Mouse (Mus musculus): Measurements from ENCODE around the gene Lrrc4c. TPM values are rescaled to one million over a fixed set of nuclear protein-coding genes. Genes with fewer than 3 reads are reported as not detected.

The Lrrc4c gene
- polyA plus RNA-seq, 1 experiment: 19.9 TPM

DNA sequence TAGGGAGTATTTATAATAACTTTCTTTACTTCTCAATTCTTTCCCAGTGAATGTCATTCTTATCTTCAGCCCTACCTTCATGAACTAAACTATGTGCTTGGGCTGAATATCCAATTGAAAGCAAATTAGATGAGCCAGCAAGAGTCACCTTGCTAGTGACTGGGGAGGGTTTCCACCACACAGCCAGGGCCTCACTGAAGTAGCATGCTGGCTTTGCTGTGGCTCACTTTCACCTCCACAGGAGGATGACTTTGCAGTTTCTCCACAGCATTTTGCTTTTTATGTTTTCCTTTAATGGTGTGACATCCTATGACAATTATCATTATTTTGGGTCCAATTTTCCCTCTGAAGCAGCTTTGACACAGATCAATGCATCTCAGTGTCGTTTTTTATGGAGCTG is 1000.0 kb downstream of the Lrrc4c start:
- Histone ChIP-seq H3K27me3 (ENCODE audit: control insufficient read depth, insufficient read depth, low read length) (no peaks in the 10 kb centered on the region), H3K27ac (ENCODE audit: insufficient read depth, low read length) (no peak overlapping the region), H3K4me1 (ENCODE audit: control insufficient read depth, insufficient read depth, low read length) (no peaks in the 10 kb centered on the region; the same call in 1 of the 2 replicates), H3K4me3 (replicated peaks; ENCODE audit: insufficient read depth, low read depth, low read length) (no peak overlapping the region)
- WGBS: 61% methylated on average over 1 of the region's 1 CpGs
- no peak for DNase-seq
- TF ChIP-seq POLR2A (IDR thresholded peaks at IDR 0.05; ENCODE audit: borderline replicate concordance, insufficient read depth, low read length) (no peak), CTCF (IDR thresholded peaks at IDR 0.05; ENCODE audit: borderline replicate concordance, insufficient read depth, low read depth, low read length) (no peak)

DNA sequence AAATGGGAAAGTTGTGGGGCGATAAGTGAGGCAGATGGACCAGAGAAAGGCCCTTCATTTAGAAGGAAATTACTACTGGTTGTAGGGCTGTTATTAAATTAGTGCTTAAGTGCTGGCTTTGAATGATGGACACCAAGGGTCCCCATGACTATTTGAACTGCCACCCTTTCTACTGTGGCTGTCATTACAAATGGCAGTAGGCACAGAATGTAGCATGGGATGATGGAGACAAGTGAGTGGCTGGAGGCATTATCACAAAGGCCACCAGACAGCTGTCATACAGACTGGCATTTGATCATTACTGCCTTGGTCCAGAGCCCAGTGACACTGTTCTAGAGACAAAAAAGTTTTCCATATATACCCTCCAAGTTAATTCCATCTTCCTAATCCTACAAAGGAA is 1000.6 kb downstream of the Lrrc4c start:
- no peak overlapping the region for H3K27ac ChIP-seq (ENCODE audit: insufficient read depth, low read length)
- WGBS: 91% methylated on average over 1 of the region's 1 CpGs
- no peaks in the 10 kb centered on the region; the same call in 1 of the 2 replicates for H3K4me1 ChIP-seq (ENCODE audit: control insufficient read depth, insufficient read depth, low read length)
- TF ChIP-seq POLR2A (IDR thresholded peaks at IDR 0.05; ENCODE audit: borderline replicate concordance, insufficient read depth, low read length) (no peak), CTCF (IDR thresholded peaks at IDR 0.05; ENCODE audit: borderline replicate concordance, insufficient read depth, low read depth, low read length) (no peak)
- H3K27me3 ChIP-seq (ENCODE audit: control insufficient read depth, insufficient read depth, low read length): no peaks in the 10 kb centered on the region
- H3K4me3 ChIP-seq (replicated peaks; ENCODE audit: insufficient read depth, low read depth, low read length): no peak overlapping the region
- no peak for DNase-seq

DNA sequence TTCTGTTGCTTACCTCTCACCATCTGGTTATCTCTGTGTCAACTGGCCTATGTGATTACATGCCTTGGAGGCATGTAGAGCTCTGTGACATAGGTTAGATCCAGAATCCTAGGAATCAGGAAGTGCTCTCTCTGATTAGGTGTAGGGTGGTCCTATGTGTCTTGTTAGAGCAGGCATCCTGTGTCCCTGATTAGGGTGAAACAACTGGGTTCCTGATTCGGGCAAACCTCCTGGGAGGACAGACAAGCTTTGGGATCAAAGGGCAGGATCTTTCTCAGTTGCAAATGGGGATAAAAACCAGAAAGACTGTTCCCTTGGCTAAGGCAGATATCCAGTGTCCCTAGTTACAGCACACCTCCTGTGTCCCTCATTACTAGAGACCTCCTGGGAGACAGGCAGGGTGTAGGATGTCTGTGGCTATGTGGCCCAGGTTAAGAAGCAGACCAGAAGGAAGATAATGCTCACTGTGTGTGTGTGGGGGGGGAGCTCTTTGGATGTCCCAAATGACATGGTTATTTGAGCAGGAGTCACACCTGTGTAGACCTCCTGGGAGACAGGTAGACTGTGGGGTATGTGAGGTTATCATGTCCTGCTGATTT is 1014.2 kb downstream of the Lrrc4c start:
- 92% methylated on average over 1 of the region's 1 CpGs for WGBS
- Histone ChIP-seq H3K27me3 (ENCODE audit: control insufficient read depth, insufficient read depth, low read length) (no peaks in the 10 kb centered on the region), H3K4me1 (ENCODE audit: control insufficient read depth, insufficient read depth, low read length) (no peaks in the 10 kb centered on the region), H3K4me3 (replicated peaks; ENCODE audit: insufficient read depth, low read depth, low read length) (no peak overlapping the region), H3K27ac (ENCODE audit: insufficient read depth, low read length) (no peak overlapping the region)
- TF ChIP-seq POLR2A (IDR thresholded peaks at IDR 0.05; ENCODE audit: borderline replicate concordance, insufficient read depth, low read length) (no peak), CTCF (IDR thresholded peaks at IDR 0.05; ENCODE audit: borderline replicate concordance, insufficient read depth, low read depth, low read length) (no peak)
- DNase-seq: no peak

DNA sequence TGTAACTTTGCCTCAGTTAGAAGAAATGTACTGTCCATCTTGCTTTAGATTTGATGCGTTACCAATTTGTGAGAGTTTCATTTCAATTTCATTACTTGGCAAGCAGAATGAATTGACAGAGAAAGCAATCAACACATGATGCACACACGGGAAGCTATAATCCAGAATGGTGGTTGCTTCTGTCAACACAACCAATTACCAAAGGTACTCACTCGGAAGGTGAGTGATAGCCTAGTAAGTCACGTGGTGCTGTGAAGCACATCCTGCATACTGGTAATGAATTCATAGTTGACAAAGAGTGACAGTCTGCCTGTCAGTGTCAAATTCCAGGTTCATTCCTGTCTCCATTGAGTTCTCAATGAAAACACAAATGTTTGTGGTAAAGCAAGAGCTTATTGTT is 1021.7 kb downstream of the Lrrc4c start:
- Histone ChIP-seq H3K27ac (ENCODE audit: insufficient read depth, low read length) (no peak overlapping the region), H3K27me3 (ENCODE audit: control insufficient read depth, insufficient read depth, low read length) (no peaks in the 10 kb centered on the region), H3K4me3 (replicated peaks; ENCODE audit: insufficient read depth, low read depth, low read length) (no peak overlapping the region), H3K4me1 (ENCODE audit: control insufficient read depth, insufficient read depth, low read length) (no peaks in the 10 kb centered on the region)
- TF ChIP-seq POLR2A (IDR thresholded peaks at IDR 0.05; ENCODE audit: borderline replicate concordance, insufficient read depth, low read length) (no peak), CTCF (IDR thresholded peaks at IDR 0.05; ENCODE audit: borderline replicate concordance, insufficient read depth, low read depth, low read length) (no peak)
- WGBS: 75% methylated on average over 4 of the region's 4 CpGs
- DNase-seq: no peak

DNA sequence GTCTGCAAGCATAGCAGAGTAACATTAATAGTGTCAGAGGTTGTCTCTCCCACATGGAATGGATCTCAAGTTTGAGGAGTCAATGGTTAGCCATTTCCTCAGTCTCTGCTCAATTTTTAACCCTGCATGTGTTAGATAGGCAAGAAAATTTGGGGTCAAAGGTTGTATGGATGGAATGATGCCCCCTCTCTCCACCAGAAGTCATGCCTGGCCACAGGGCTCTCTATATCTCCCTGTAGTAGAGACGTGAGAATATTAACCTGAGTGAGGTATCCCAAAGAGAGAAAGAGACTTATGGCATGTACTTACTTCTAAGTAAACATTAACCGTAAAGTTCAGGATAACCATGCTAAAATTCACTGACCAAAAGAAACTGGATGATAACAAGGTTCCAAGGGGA is 1043.3 kb downstream of the Lrrc4c start:
- DNase-seq: no peak
- TF ChIP-seq POLR2A (IDR thresholded peaks at IDR 0.05; ENCODE audit: borderline replicate concordance, insufficient read depth, low read length) (no peak), CTCF (IDR thresholded peaks at IDR 0.05; ENCODE audit: borderline replicate concordance, insufficient read depth, low read depth, low read length) (no peak)
- Histone ChIP-seq H3K4me3 (replicated peaks; ENCODE audit: insufficient read depth, low read depth, low read length) (no peak overlapping the region), H3K27ac (ENCODE audit: insufficient read depth, low read length) (no peak overlapping the region), H3K4me1 (ENCODE audit: control insufficient read depth, insufficient read depth, low read length) (no peaks in the 10 kb centered on the region), H3K27me3 (ENCODE audit: control insufficient read depth, insufficient read depth, low read length) (no peaks in the 10 kb centered on the region)
- 95% methylated on average over 2 of the region's 2 CpGs for WGBS

DNA sequence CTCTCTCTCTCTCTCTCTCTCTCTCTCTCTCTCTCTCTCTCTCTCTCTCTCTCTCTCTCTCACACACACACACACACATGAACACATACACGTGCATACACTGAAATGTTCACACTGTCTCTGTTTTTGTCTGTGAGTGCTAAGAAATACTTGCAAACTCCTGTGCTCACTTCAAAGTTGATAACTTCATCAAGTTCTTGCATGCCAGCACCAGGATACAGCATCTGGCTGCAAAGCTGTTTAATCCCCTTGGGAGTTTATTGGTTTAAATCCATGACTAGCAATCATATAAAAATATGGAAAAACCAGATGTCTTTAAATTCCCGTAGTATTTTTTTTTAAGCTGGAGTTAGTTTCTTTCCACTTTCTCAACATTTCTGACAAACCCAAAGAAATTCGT is 1052.0 kb downstream of the Lrrc4c start:
- 65% methylated on average over 3 of the region's 3 CpGs for WGBS
- TF ChIP-seq POLR2A (IDR thresholded peaks at IDR 0.05; ENCODE audit: borderline replicate concordance, insufficient read depth, low read length) (no peak), CTCF (IDR thresholded peaks at IDR 0.05; ENCODE audit: borderline replicate concordance, insufficient read depth, low read depth, low read length) (no peak)

DNA sequence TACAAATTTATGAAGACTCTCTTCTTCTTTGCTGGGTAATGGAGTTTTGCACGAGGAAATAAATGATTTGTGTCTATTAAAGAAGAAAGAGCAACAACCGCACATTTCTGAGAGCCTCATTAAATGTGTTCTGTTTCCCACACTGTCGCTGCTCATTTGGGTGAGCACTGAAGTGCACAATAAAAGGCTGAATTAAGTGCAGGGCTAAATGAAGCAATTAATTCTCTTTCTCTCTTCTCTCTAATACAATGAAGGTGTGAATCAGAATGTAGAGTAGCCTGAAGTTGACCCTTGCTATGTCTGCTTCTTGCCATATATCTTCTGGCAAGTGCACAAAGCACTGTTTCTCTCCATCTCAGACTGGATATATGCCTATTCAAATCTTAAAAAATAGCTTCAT is 1073.5 kb downstream of the Lrrc4c start:
- no peak overlapping the region for H3K27ac ChIP-seq (ENCODE audit: insufficient read depth, low read length)
- H3K4me1 ChIP-seq (ENCODE audit: control insufficient read depth, insufficient read depth, low read length): no peaks in the 10 kb centered on the region
- no peak for DNase-seq
- H3K4me3 ChIP-seq (replicated peaks; ENCODE audit: insufficient read depth, low read depth, low read length): no peak overlapping the region
- H3K27me3 ChIP-seq (ENCODE audit: control insufficient read depth, insufficient read depth, low read length): no peaks in the 10 kb centered on the region
- WGBS: 85% methylated on average over 3 of the region's 3 CpGs
- TF ChIP-seq CTCF (IDR thresholded peaks at IDR 0.05; ENCODE audit: borderline replicate concordance, insufficient read depth, low read depth, low read length) (no peak), POLR2A (IDR thresholded peaks at IDR 0.05; ENCODE audit: borderline replicate concordance, insufficient read depth, low read length) (no peak)

More for the DNA sequence above, 1052.0 kb downstream of the Lrrc4c start:
- no peak for DNase-seq
- Histone ChIP-seq H3K4me3 (replicated peaks; ENCODE audit: insufficient read depth, low read depth, low read length) (no peak overlapping the region), H3K27ac (ENCODE audit: insufficient read depth, low read length) (no peak overlapping the region), H3K27me3 (ENCODE audit: control insufficient read depth, insufficient read depth, low read length) (no peaks in the 10 kb centered on the region), H3K4me1 (ENCODE audit: control insufficient read depth, insufficient read depth, low read length) (no peaks in the 10 kb centered on the region)

DNA sequence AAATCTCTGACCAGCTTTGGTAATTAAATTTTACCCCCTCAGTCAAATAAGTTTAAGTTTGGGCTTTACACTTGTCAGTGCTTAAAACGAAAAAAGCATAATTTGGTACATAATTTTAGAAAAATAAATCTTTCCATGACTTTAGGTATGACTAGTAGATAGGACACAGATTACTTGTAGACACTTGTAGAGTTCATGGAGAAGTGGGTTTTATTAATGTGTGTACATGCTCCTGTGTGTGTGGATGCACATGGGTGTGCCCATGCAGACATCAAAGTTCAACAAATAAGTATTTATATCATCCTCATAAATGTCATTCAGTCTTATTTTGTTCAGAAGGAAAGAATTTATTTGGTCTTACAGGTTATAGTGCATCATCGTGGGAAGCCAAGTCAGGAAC is 1073.9 kb downstream of the Lrrc4c start:
- H3K4me3 ChIP-seq (replicated peaks; ENCODE audit: insufficient read depth, low read depth, low read length): no peak overlapping the region
- WGBS: 93% methylated on average over 2 of the region's 2 CpGs
- TF ChIP-seq CTCF (IDR thresholded peaks at IDR 0.05; ENCODE audit: borderline replicate concordance, insufficient read depth, low read depth, low read length) (no peak), POLR2A (IDR thresholded peaks at IDR 0.05; ENCODE audit: borderline replicate concordance, insufficient read depth, low read length) (no peak)

More for the DNA sequence above, 1073.9 kb downstream of the Lrrc4c start:
- H3K27me3 ChIP-seq (ENCODE audit: control insufficient read depth, insufficient read depth, low read length): no peaks in the 10 kb centered on the region
- no peaks in the 10 kb centered on the region for H3K4me1 ChIP-seq (ENCODE audit: control insufficient read depth, insufficient read depth, low read length)
- DNase-seq: no peak
- H3K27ac ChIP-seq (ENCODE audit: insufficient read depth, low read length): no peak overlapping the region

Measured in cerebellum, adult 2 months (tissue).